Mouse (Mus musculus) testis, adult 10 weeks (tissue): ENCODE results near the gene 0610012G03Rik. TPM values are rescaled to one million over a fixed set of nuclear protein-coding genes. Genes with fewer than 3 reads are reported as not detected.

Experiments
- polyA plus RNA-seq: library from polyadenylated mRNA; stranded (reverse); fragments of 350-450 nt; fragmentation: Illumina TruSeq; extraction: RNeasy Lipid Tissue Mini Kit (QIAGEN cat#74804); gene quantifications from one replicate; pipeline ENCODE4 v1.2.3, GENCODE M21; 2014; ENCODE audit warnings: low read depth, low replicate concordance

The 0610012G03Rik gene
- polyA plus RNA-seq, result 3.7 TPM

DNA sequence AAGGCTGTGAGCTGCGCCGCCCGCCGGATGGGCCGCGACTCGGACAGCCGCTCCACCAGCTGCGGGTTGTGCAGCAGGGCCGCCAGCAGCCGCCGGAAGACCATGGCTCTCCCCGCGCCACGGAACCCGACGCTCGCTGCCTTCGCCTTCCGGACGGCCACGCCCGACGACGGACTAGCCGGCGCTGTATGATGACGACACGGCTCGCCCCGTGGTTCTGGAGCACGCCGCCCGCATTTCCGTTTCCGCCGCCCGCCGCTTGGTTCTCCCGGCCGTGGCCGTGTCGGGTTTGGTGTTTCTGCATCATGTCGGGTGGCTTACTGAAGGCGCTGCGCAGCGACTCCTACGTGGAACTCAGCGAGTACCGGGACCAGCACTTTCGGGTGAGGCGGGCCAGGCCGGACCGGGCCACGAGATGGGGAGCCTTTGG, at the start of gene 0610012G03Rik, which contains the start of gene Ncbp2:
Gene 0610012G03Rik (minus strand): TSS at position 150 of the 430 bp plus-strand sequence.
Gene Ncbp2 (plus strand): TSS at position 169 of the 430 bp plus-strand sequence.

GRCm38 (mm10) chr16:31933751-31934549, 14.3 kb downstream of the 0610012G03Rik start, which contains the start of gene Pigz:
TSS of gene Pigz (plus strand) at chr16:31933851.

Other genes with a start within 250 kb of the 0610012G03Rik start
- 0.78 TPM for gene Meltf, start 69.7 kb downstream of the 0610012G03Rik start, polyA plus RNA-seq
- not detected for gene Pigz, start 14.6 kb downstream of the 0610012G03Rik start, polyA plus RNA-seq
- gene Ncbp2, start within 50 bp of the 0610012G03Rik start, polyA plus RNA-seq, result 96.9 TPM
- gene Senp5, start 54.8 kb upstream of the 0610012G03Rik start, polyA plus RNA-seq, result 21.2 TPM
- gene Pak2, start 130.8 kb upstream of the 0610012G03Rik start, polyA plus RNA-seq, result 28.9 TPM
- 18.1 TPM for gene Pigx, start 151.2 kb upstream of the 0610012G03Rik start, polyA plus RNA-seq
- gene Cep19, start 151.3 kb upstream of the 0610012G03Rik start, polyA plus RNA-seq, result 66.8 TPM
- 0.71 TPM for gene Nrros, start 217.1 kb upstream of the 0610012G03Rik start, polyA plus RNA-seq
- 4.3 TPM for gene Bex6, start 231.3 kb upstream of the 0610012G03Rik start, polyA plus RNA-seq